Mouse (Mus musculus) olfactory bulb, adult 2 months (tissue): Measurements from ENCODE around the gene Ampd1.

Experiments
- CTCF ChIP-seq: fragments of 200-500 bp; IDR thresholded peaks from 2 replicates; pipeline ENCODE4 v1.5.1; 2012; ENCODE audit warnings: low read depth, mild to moderate bottlenecking, low read length, moderate library complexity; ENCODE audit not compliant: insufficient read depth
- POLR2A ChIP-seq: fragments of 200-500 bp; IDR thresholded peaks from 2 replicates; pipeline ENCODE4 v1.6.1; 2012; ENCODE audit warnings: mild to moderate bottlenecking, low read depth, low read length, moderate library complexity; ENCODE audit not compliant: insufficient read depth

DNA sequence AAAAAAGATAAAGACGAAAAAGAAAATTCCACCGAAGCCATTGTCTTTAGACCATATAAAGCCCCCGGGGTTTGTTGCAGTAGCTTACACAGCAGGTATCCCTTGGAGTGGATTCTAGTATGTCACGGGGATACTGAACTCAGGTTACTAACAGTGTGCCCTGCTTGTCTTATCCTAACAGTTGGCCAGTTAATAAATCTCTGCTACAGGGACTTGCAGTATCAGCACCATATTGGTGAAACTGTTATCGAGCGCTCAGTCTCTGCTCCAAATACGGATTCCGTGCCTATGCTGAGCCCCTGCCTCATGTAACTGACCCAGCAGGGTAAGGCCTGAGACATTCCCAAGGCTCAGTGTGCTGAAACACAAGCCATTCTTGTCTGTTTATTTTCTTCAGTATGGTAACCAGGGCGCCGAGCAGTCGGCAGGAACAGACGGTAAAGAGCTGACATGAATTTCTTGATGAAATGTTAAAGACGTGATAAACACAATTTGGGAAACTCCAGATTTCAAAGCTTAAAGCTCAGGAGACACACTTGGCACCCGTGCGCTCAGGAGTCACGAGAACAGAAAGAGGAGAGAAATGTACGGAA is 8.1 kb downstream of the Ampd1 start:
- TF ChIP-seq CTCF (no peak), POLR2A (no peak)
